Comparison of ENCODE assay signal across 19 mouse cellular contexts in genomic region chr17:30525405-30526295, GRCm38 (mm10). TPM values are rescaled to one million over a fixed set of nuclear protein-coding genes. Genes with fewer than 3 reads are reported as not detected.
DNase-seq lines count a peak whose midpoint lies in the region; ATAC-seq and TF ChIP-seq lines count a peak whose summit lies in the region.
"Had no signal": no experiment of that assay in that cellular context is flagged by ENCODE, and none has a peak within 500 bp of the region (broad histone marks: within the 10 kb centered on the region; RNA-seq: fewer than 3 reads in every experiment).

No protein-coding gene starts in this region.

- no peak overlapping the region for H3K9ac ChIP-seq in lung, embryonic 15.5 days
- no peak overlapping the region for H3K9ac ChIP-seq in liver, embryonic 11.5 days (ENCODE audit: low read depth, low read length)
- H3K9ac ChIP-seq: forebrain, embryonic 15.5 days; hindbrain, embryonic 12.5 days; kidney, embryonic 15.5 days; midbrain, embryonic 12.5 days; neural tube, embryonic 15.5 days had no signal

- no peak for TF ChIP-seq CTCF in thymus, adult 2 months (IDR thresholded peaks at IDR 0.05; ENCODE audit: borderline replicate concordance, control insufficient read depth, extremely low read depth, insufficient read depth, low read length, poor library complexity)

- no peak overlapping the region for H3K4me3 ChIP-seq in lung, embryonic 15.5 days
- no peak overlapping the region for H3K4me3 ChIP-seq in liver, embryonic 11.5 days (ENCODE audit: low read depth, low read length)
- H3K4me3 ChIP-seq in thymus, adult 2 months (ENCODE audit: control insufficient read depth, insufficient read depth, low read length) = no peak overlapping the region
- H3K4me3 ChIP-seq: forebrain, embryonic 15.5 days; gastrocnemius, adult 2 months; hindbrain, embryonic 12.5 days; kidney, embryonic 15.5 days; midbrain, embryonic 12.5 days; neural tube, embryonic 15.5 days had no signal

- H3K9me3 ChIP-seq in lung, embryonic 15.5 days = no peaks in the 10 kb centered on the region
- no peaks in the 10 kb centered on the region for H3K9me3 ChIP-seq in liver, embryonic 11.5 days (ENCODE audit: control insufficient read depth, low read length)
- H3K9me3 ChIP-seq: forebrain, embryonic 15.5 days; hindbrain, embryonic 12.5 days; kidney, embryonic 15.5 days; midbrain, embryonic 12.5 days; neural tube, embryonic 15.5 days had no signal

- 0 out of 2 replicates have a peak, but pooled peaks cover 5% of the 10 kb centered on the region for H3K4me1 ChIP-seq in lung, embryonic 15.5 days
- H3K4me1 ChIP-seq in liver, embryonic 11.5 days (replicated peaks; ENCODE audit: control insufficient read depth, insufficient read depth, low read length) = no peaks in the 10 kb centered on the region; the same call in 1 of the 2 replicates
- H3K4me1 ChIP-seq in thymus, adult 2 months (replicated peaks; ENCODE audit: control insufficient read depth, insufficient read depth, low read length) = peaks cover 3% of the 10 kb centered on the region
- H3K4me1 ChIP-seq: hindbrain, embryonic 12.5 days had no signal

- 40% methylated on average over 6 of the region's 6 CpGs for WGBS in lung, embryonic 15.5 days
- 55% methylated on average over 6 of the region's 6 CpGs for WGBS in liver, embryonic 11.5 days
- 84% methylated on average over 6 of the region's 6 CpGs for WGBS in thymus, adult 2 months

- peaks cover 9% of the 10 kb centered on the region for H3K36me3 ChIP-seq in lung, embryonic 15.5 days
- 0 out of 2 replicates have a peak, but pooled peaks cover 4% of the 10 kb centered on the region for H3K36me3 ChIP-seq in liver, embryonic 11.5 days (ENCODE audit: control insufficient read depth, insufficient read depth, low read length)
- peaks cover 7% of the 10 kb centered on the region for H3K36me3 ChIP-seq in thymus, adult 2 months (ENCODE audit: control insufficient read depth, insufficient read depth, low read length)
- H3K36me3 ChIP-seq: forebrain, embryonic 15.5 days had no signal

- H3K4me2 ChIP-seq in lung, embryonic 15.5 days = no peak overlapping the region
- H3K4me2 ChIP-seq in liver, embryonic 11.5 days = no peak overlapping the region
- H3K4me2 ChIP-seq: forebrain, embryonic 15.5 days; hindbrain, embryonic 12.5 days; kidney, embryonic 15.5 days; midbrain, embryonic 12.5 days; neural tube, embryonic 15.5 days had no signal

- no peak for ATAC-seq in lung, embryonic 15.5 days (ENCODE audit: borderline replicate concordance, extremely low read depth, low FRiP score, low TSS enrichment)
- ATAC-seq in liver, embryonic 11.5 days (replicated peaks; ENCODE audit: low FRiP score) = no peak
- ATAC-seq: forebrain, embryonic 15.5 days; Patski had no signal

- TF ChIP-seq POLR2A in thymus, adult 2 months (IDR thresholded peaks at IDR 0.05; ENCODE audit: control insufficient read depth, extremely low read depth, insufficient read depth, low read length, poor library complexity) = no peak

- H3K27ac ChIP-seq in lung, embryonic 15.5 days = peak overlapping the region; percentile 31; the same call in 1 of the 2 replicates
- no peak overlapping the region for H3K27ac ChIP-seq in liver, embryonic 11.5 days (ENCODE audit: low read depth, low read length)
- no peak overlapping the region for H3K27ac ChIP-seq in thymus, adult 2 months (ENCODE audit: control insufficient read depth, insufficient read depth, low read length)
- H3K27ac ChIP-seq: forebrain, embryonic 15.5 days; gastrocnemius, adult 2 months; hindbrain, embryonic 12.5 days; kidney, embryonic 15.5 days; midbrain, embryonic 12.5 days; neural tube, embryonic 15.5 days had no signal

- no peaks in the 10 kb centered on the region; the same call in 1 of the 2 replicates for H3K27me3 ChIP-seq in lung, embryonic 15.5 days
- no peaks in the 10 kb centered on the region for H3K27me3 ChIP-seq in liver, embryonic 11.5 days (replicated peaks; ENCODE audit: control insufficient read depth, insufficient read depth, low read length)
- no peaks in the 10 kb centered on the region for H3K27me3 ChIP-seq in thymus, adult 2 months (ENCODE audit: control insufficient read depth, insufficient read depth, low read length)
- H3K27me3 ChIP-seq: forebrain, embryonic 15.5 days; hindbrain, embryonic 12.5 days; kidney, embryonic 15.5 days; midbrain, embryonic 12.5 days; neural tube, embryonic 15.5 days; Patski had no signal

- peak; percentile 30 for DNase-seq in embryo, embryonic 10 days (ENCODE audit: low spot score)
- no peak for DNase-seq in embryo, embryonic 9.5 days (ENCODE audit: extremely low spot score)
- DNase-seq in lung, postnatal 4 days = no peak
- DNase-seq in embryo, embryonic 11.5 days (ENCODE audit: low read depth, low spot score) = peak; percentile 26
- DNase-seq in mesoderm, embryonic 11.5 days (ENCODE audit: low read depth, low spot score) = peak; percentile 58
- no peak for DNase-seq in liver, embryonic 11.5 days (ENCODE audit: low spot score)
- DNase-seq in thymus, adult 2 months = no peak
- DNase-seq: adrenal gland, postnatal 36 days; gastrocnemius, adult 2 months; heart, adult 18-20 months; lung, postnatal 14 days; right cerebral cortex, postnatal 4 days had no signal

RNA-seq across cellular contexts. Expression of gene Btbd9, which starts 50.6 kb away (rescaled TPM):
- 54.1 and 57.3 TPM in 2 replicates for polyA plus RNA-seq in lung, embryonic 15.5 days (2015; fragmentation: Nextera tagmentation; extraction: Ambion mirVana)
- polyA plus RNA-seq in liver, embryonic 11.5 days (2014; fragmentation: Nextera tagmentation; extraction: Ambion mirVana) = 28.6 and 33.4 TPM in 2 replicates
- 29.1 and 33.7 TPM in 2 replicates for polyA plus RNA-seq in thymus, adult 2 months (2012; rRNA removed)

Comparison
In these comparisons a context has a peak if more than half of its experiments do, and no peak if none do; other contexts are left out.
1. DNase-seq: peak in embryo, embryonic 10 days (single experiment), embryo, embryonic 11.5 days (single experiment) and mesoderm, embryonic 11.5 days (single experiment); none in embryo, embryonic 9.5 days (single experiment), lung, postnatal 4 days (0 of 2), liver, embryonic 11.5 days (single experiment) and thymus, adult 2 months (single experiment).